In genomic region chr10:68214809-68215468, GRCm38 (mm10) we compare ENCODE assay signal across 21 mouse cellular contexts.
A peak's percentile ranks its signal among the peaks of the same experiment; 100 is the strongest.
DNase-seq lines count a peak whose midpoint lies in the region; ATAC-seq and TF ChIP-seq lines count a peak whose summit lies in the region.
"Had no signal": no experiment of that assay in that cellular context is flagged by ENCODE, and none has a peak within 500 bp of the region (broad histone marks: within the 10 kb centered on the region; RNA-seq: fewer than 3 reads in every experiment).

No protein-coding gene starts in this region.

- no peaks in the 10 kb centered on the region for H3K36me3 ChIP-seq in heart, adult 2 months (ENCODE audit: control insufficient read depth, insufficient read depth, low read length)
- peaks cover 12% of the 10 kb centered on the region for H3K36me3 ChIP-seq in liver, postnatal 0 days (replicated peaks; ENCODE audit: insufficient read depth, low read length)

- ATAC-seq in liver, postnatal 0 days: no peak
- ATAC-seq: forebrain, embryonic 13.5 days; hindbrain, embryonic 16.5 days; intestine, embryonic 15.5 days; midbrain, embryonic 16.5 days had no signal

- H3K9ac ChIP-seq in heart, adult 2 months (ENCODE audit: low read depth, low read length): no peak overlapping the region
- H3K9ac ChIP-seq in liver, postnatal 0 days (replicated peaks): no peak overlapping the region; the same call in 1 of the 2 replicates
- H3K9ac ChIP-seq: forebrain, embryonic 13.5 days; heart, embryonic 15.5 days; intestine, embryonic 15.5 days; liver, embryonic 13.5 days; lung, embryonic 15.5 days; stomach, embryonic 15.5 days had no signal

- no peak overlapping the region for H3K4me3 ChIP-seq in heart, adult 2 months
- H3K4me3 ChIP-seq in liver, postnatal 0 days (ENCODE audit: low read depth, low read length): no peak overlapping the region
- H3K4me3 ChIP-seq: forebrain, embryonic 13.5 days; heart, embryonic 10.5 days; heart, embryonic 15.5 days; intestine, embryonic 15.5 days; liver, embryonic 13.5 days; lung, embryonic 15.5 days; stomach, embryonic 15.5 days had no signal

- 95% methylated on average over 9 of the region's 9 CpGs for WGBS in heart, adult 2 months
- 78% methylated on average over 9 of the region's 9 CpGs for WGBS in liver, postnatal 0 days (ENCODE audit: insufficient replicate concordance)

- no peak for TF ChIP-seq POLR2A in heart, adult 2 months (IDR thresholded peaks at IDR 0.05; ENCODE audit: insufficient read depth, low read depth, low read length)

- DNase-seq in heart, adult 11 months: peak; percentile 66
- no peak for DNase-seq in heart, adult 2 months
- DNase-seq in kidney, adult 9 months: peak; percentile 69
- DNase-seq in kidney, postnatal 10 days: no peak
- DNase-seq in liver, postnatal 0 days: no peak
- no peak for DNase-seq in liver
- DNase-seq: B cell, adult 2 months; cerebellum, adult 8-10 months; cerebellum, postnatal 25 days; gastrocnemius, postnatal 10 days; liver, embryonic 13.5 days; right cerebral cortex, postnatal 25 days had no signal

- intact Hi-C loops in heart, adult 2 months (cut with DNase I): no loop called here

- H3K27me3 ChIP-seq in heart, adult 2 months (ENCODE audit: control insufficient read depth, insufficient read depth, low read length): no peaks in the 10 kb centered on the region
- no peaks in the 10 kb centered on the region for H3K27me3 ChIP-seq in liver, postnatal 0 days (ENCODE audit: insufficient read depth, low read length)
- H3K27me3 ChIP-seq: forebrain, embryonic 13.5 days; heart, embryonic 15.5 days; intestine, embryonic 15.5 days; liver, embryonic 13.5 days; lung, embryonic 15.5 days; stomach, embryonic 15.5 days had no signal

- peaks cover 8% of the 10 kb centered on the region; the same call in 1 of the 2 replicates for H3K9me3 ChIP-seq in liver, postnatal 0 days (ENCODE audit: low read length)
- H3K9me3 ChIP-seq: intestine, embryonic 15.5 days had no signal

- TF ChIP-seq CTCF in heart, adult 2 months (IDR thresholded peaks at IDR 0.05): no peak
- TF ChIP-seq CTCF in liver, postnatal 0 days (IDR thresholded peaks at IDR 0.05; ENCODE audit: low read depth): no peak

- peaks cover 1% of the 10 kb centered on the region for H3K4me1 ChIP-seq in heart, adult 2 months (ENCODE audit: control insufficient read depth, insufficient read depth, low read length)
- H3K4me1 ChIP-seq in liver, postnatal 0 days (ENCODE audit: insufficient read depth): peaks cover 10% of the 10 kb centered on the region

- TF ChIP-seq EP300 in heart, adult 2 months (IDR thresholded peaks at IDR 0.05; ENCODE audit: insufficient read depth, low read depth, low read length): no peak
- TF ChIP-seq EP300 in liver, postnatal 0 days (IDR thresholded peaks at IDR 0.05; ENCODE audit: low read depth): no peak

- H3K27ac ChIP-seq in heart, adult 2 months: no peak overlapping the region
- peak overlapping the region; percentile 44; the same call in 1 of the 2 replicates for H3K27ac ChIP-seq in liver, postnatal 0 days (ENCODE audit: low read depth)
- H3K27ac ChIP-seq: forebrain, embryonic 13.5 days; heart, embryonic 10.5 days; heart, embryonic 15.5 days; intestine, embryonic 15.5 days; liver, embryonic 13.5 days; lung, embryonic 15.5 days; stomach, embryonic 15.5 days had no signal

- H3K4me2 ChIP-seq in liver, postnatal 0 days (ENCODE audit: low read depth, low read length): no peak overlapping the region
- H3K4me2 ChIP-seq: forebrain, embryonic 13.5 days; heart, embryonic 15.5 days; intestine, embryonic 15.5 days; liver, embryonic 13.5 days; lung, embryonic 15.5 days; midbrain, embryonic 11.5 days; stomach, embryonic 15.5 days had no signal

- H3K79me2 ChIP-seq in heart, adult 2 months (replicated peaks; ENCODE audit: control insufficient read depth, insufficient read depth, low read length): no peaks in the 10 kb centered on the region

Comparison
In these comparisons a context has a peak if more than half of its experiments do, and no peak if none do; other contexts are left out.
1. DNase-seq: peak in heart, adult 11 months (single experiment) and kidney, adult 9 months (single experiment); none in heart, adult 2 months (0 of 2), kidney, postnatal 10 days (single experiment), liver, postnatal 0 days (single experiment) and liver (single experiment).